Mouse (Mus musculus): ENCODE data around the gene Snip1. TPM values are rescaled to one million over a fixed set of nuclear protein-coding genes. Genes with fewer than 3 reads are reported as not detected.

Gene Snip1
- polyA plus RNA-seq, 1 experiment from 2014 or later, result 33.4 TPM

- H3K9me3 ChIP-seq (replicated peaks), result no peaks in the 10 kb centered on the region
- ATAC-seq (ENCODE audit: low FRiP score), result no peak
- peaks cover 17% of the 10 kb centered on the region for H3K4me1 ChIP-seq
- H3K9ac ChIP-seq, result no peak overlapping the region
- peaks cover under 1% of the 10 kb centered on the region; the same call in 1 of the 2 replicates for H3K36me3 ChIP-seq
- no peak overlapping the region for H3K4me2 ChIP-seq (replicated peaks)
- WGBS, result 82% methylated on average over 8 of the region's 8 CpGs
- H3K27me3 ChIP-seq, result peaks cover 8% of the 10 kb centered on the region
- H3K4me3 ChIP-seq, result no peak overlapping the region
- no peak overlapping the region for H3K27ac ChIP-seq
Measured at GRCm38 (mm10) chr4:125063829-125064228, 2.6 kb upstream of the Snip1 start.

GRCm38 (mm10) chr4:125065517-125066307 lies 760 bp upstream of the Snip1 start, which contains the start of gene Dnali1:
TSS of gene Dnali1 (minus strand) at chr4:125065703.
- peaks cover 17% of the 10 kb centered on the region for H3K36me3 ChIP-seq
- peak within 1 kb of the TSS; percentile 86 for H3K4me2 ChIP-seq (replicated peaks)
- H3K27ac ChIP-seq, result peak within 1 kb of the TSS; percentile 67; the same call in 1 of the 2 replicates
- ATAC-seq (ENCODE audit: low FRiP score), result peak; percentile 58
- H3K27me3 ChIP-seq, result peaks cover 8% of the 10 kb centered on the region
- H3K9ac ChIP-seq, result peak within 1 kb of the TSS; percentile 96
- H3K9me3 ChIP-seq (replicated peaks), result no peaks in the 10 kb centered on the region
- H3K4me1 ChIP-seq, result peaks cover 16% of the 10 kb centered on the region
- peak within 1 kb of the TSS; percentile 99 for H3K4me3 ChIP-seq
- WGBS, result 3% methylated on average over 26 of the region's 26 CpGs

- no peak overlapping the region for H3K9ac ChIP-seq
- WGBS, result 90% methylated on average over 2 of the region's 2 CpGs
- H3K4me2 ChIP-seq (replicated peaks), result no peak overlapping the region
- H3K36me3 ChIP-seq, result peaks cover 42% of the 10 kb centered on the region
- H3K9me3 ChIP-seq (replicated peaks), result no peaks in the 10 kb centered on the region
- no peak for ATAC-seq (ENCODE audit: low FRiP score)
- no peaks in the 10 kb centered on the region for H3K4me1 ChIP-seq
- H3K27ac ChIP-seq, result no peak overlapping the region
- no peak overlapping the region for H3K4me3 ChIP-seq
- H3K27me3 ChIP-seq, result no peaks in the 10 kb centered on the region
Measured at GRCm38 (mm10) chr4:125077700-125078099, 11.2 kb downstream of the Snip1 start.

GRCm38 (mm10) chr4:125078698-125079097 lies 12.2 kb downstream of the Snip1 start:
- Histone ChIP-seq H3K4me3 (no peak overlapping the region), H3K27me3 (no peaks in the 10 kb centered on the region), H3K36me3 (peaks cover 32% of the 10 kb centered on the region), H3K27ac (no peak overlapping the region), H3K4me2 (replicated peaks) (no peak overlapping the region), H3K9me3 (replicated peaks) (no peaks in the 10 kb centered on the region), H3K9ac (no peak overlapping the region), H3K4me1 (no peaks in the 10 kb centered on the region)
- 95% methylated on average over 2 of the region's 2 CpGs for WGBS
- no peak for ATAC-seq (ENCODE audit: low FRiP score)

- Histone ChIP-seq H3K9ac (peak within 1 kb of the TSS; percentile 88), H3K27me3 (no peaks in the 10 kb centered on the region), H3K27ac (peak within 1 kb of the TSS; percentile 98), H3K36me3 (peaks cover 28% of the 10 kb centered on the region), H3K4me3 (peak within 1 kb of the TSS; percentile 72), H3K9me3 (replicated peaks) (no peaks in the 10 kb centered on the region), H3K4me2 (replicated peaks) (peak within 1 kb of the TSS; percentile 83), H3K4me1 (peaks cover 21% of the 10 kb centered on the region)
- ATAC-seq (ENCODE audit: low FRiP score), result peak; percentile 89
- 1% methylated on average over 61 of the region's 63 CpGs for WGBS
Measured at GRCm38 (mm10) chr4:125084403-125085345, 18.2 kb downstream of the Snip1 start, which contains the start of gene Meaf6. TSS of gene Meaf6 (plus strand) at chr4:125085134.

- peak overlapping the region; percentile 83 for H3K4me2 ChIP-seq (replicated peaks)
- H3K9ac ChIP-seq, result peak overlapping the region; percentile 88
- 1% methylated on average over 44 of the region's 45 CpGs for WGBS
- peak; percentile 95 for ATAC-seq (ENCODE audit: low FRiP score)
- peak overlapping the region; percentile 98 for H3K27ac ChIP-seq
- no peaks in the 10 kb centered on the region for H3K9me3 ChIP-seq (replicated peaks)
- peaks cover 35% of the 10 kb centered on the region for H3K36me3 ChIP-seq
- peak overlapping the region; percentile 72 for H3K4me3 ChIP-seq
- H3K27me3 ChIP-seq, result no peaks in the 10 kb centered on the region
- peaks cover 21% of the 10 kb centered on the region for H3K4me1 ChIP-seq
Measured at GRCm38 (mm10) chr4:125085346-125085841, 18.9 kb downstream of the Snip1 start.

GRCm38 (mm10) chr4:125093031-125093430 lies 26.6 kb downstream of the Snip1 start:
- Histone ChIP-seq H3K36me3 (peaks cover 54% of the 10 kb centered on the region), H3K27me3 (no peaks in the 10 kb centered on the region), H3K4me2 (replicated peaks) (no peak overlapping the region), H3K4me1 (no peaks in the 10 kb centered on the region), H3K9ac (no peak overlapping the region), H3K27ac (no peak overlapping the region), H3K9me3 (replicated peaks) (no peaks in the 10 kb centered on the region), H3K4me3 (no peak overlapping the region)
- 90% methylated on average over 5 of the region's 5 CpGs for WGBS
- ATAC-seq (ENCODE audit: low FRiP score), result no peak

- no peak for ATAC-seq (ENCODE audit: low FRiP score)
- H3K36me3 ChIP-seq, result peaks cover 24% of the 10 kb centered on the region
- H3K4me2 ChIP-seq (replicated peaks), result no peak overlapping the region
- H3K27me3 ChIP-seq, result no peaks in the 10 kb centered on the region
- no peak overlapping the region for H3K9ac ChIP-seq
- no peak overlapping the region for H3K27ac ChIP-seq
- H3K9me3 ChIP-seq (replicated peaks), result no peaks in the 10 kb centered on the region
- 97% methylated on average over 5 of the region's 5 CpGs for WGBS
- no peak overlapping the region for H3K4me3 ChIP-seq
- peaks cover 5% of the 10 kb centered on the region; the same call in 1 of the 2 replicates for H3K4me1 ChIP-seq
Measured at GRCm38 (mm10) chr4:125096066-125096465, 29.6 kb downstream of the Snip1 start.

- Histone ChIP-seq H3K27ac (no peak overlapping the region), H3K36me3 (peaks cover 14% of the 10 kb centered on the region), H3K9ac (no peak overlapping the region), H3K27me3 (no peaks in the 10 kb centered on the region), H3K4me2 (replicated peaks) (no peak overlapping the region), H3K4me3 (no peak overlapping the region), H3K9me3 (replicated peaks) (no peaks in the 10 kb centered on the region), H3K4me1 (peaks cover 5% of the 10 kb centered on the region; the same call in 1 of the 2 replicates)
- no peak for ATAC-seq (ENCODE audit: low FRiP score)
- WGBS, result 83% methylated on average over 4 of the region's 4 CpGs
Measured at GRCm38 (mm10) chr4:125097412-125097811, 30.9 kb downstream of the Snip1 start.

GRCm38 (mm10) chr4:125099458-125099857 lies 33.0 kb downstream of the Snip1 start:
- Histone ChIP-seq H3K27ac (no peak overlapping the region), H3K9ac (no peak overlapping the region), H3K9me3 (replicated peaks) (no peaks in the 10 kb centered on the region), H3K4me1 (peaks cover 5% of the 10 kb centered on the region; the same call in 1 of the 2 replicates), H3K36me3 (peaks cover 15% of the 10 kb centered on the region), H3K4me3 (no peak overlapping the region), H3K4me2 (replicated peaks) (no peak overlapping the region), H3K27me3 (no peaks in the 10 kb centered on the region)
- 10% methylated on average over 8 of the region's 8 CpGs for WGBS
- peak; percentile 52; the same call in 1 of the 2 replicates for ATAC-seq (ENCODE audit: low FRiP score)

- Histone ChIP-seq H3K4me2 (replicated peaks) (no peak overlapping the region), H3K9me3 (replicated peaks) (no peaks in the 10 kb centered on the region), H3K4me3 (no peak overlapping the region), H3K27me3 (no peaks in the 10 kb centered on the region), H3K9ac (no peak overlapping the region), H3K4me1 (peaks cover 5% of the 10 kb centered on the region; the same call in 1 of the 2 replicates), H3K27ac (no peak overlapping the region), H3K36me3 (peaks cover 28% of the 10 kb centered on the region)
- WGBS, result 76% methylated on average over 13 of the region's 13 CpGs
- ATAC-seq (ENCODE audit: low FRiP score), result no peak
Measured at GRCm38 (mm10) chr4:125101334-125101733, 34.9 kb downstream of the Snip1 start.

GRCm38 (mm10) chr4:125105354-125105753 lies 38.9 kb downstream of the Snip1 start:
- Histone ChIP-seq H3K4me2 (replicated peaks) (no peak overlapping the region), H3K27me3 (no peaks in the 10 kb centered on the region), H3K4me1 (no peaks in the 10 kb centered on the region), H3K4me3 (no peak overlapping the region), H3K27ac (no peak overlapping the region), H3K9ac (no peak overlapping the region), H3K9me3 (replicated peaks) (no peaks in the 10 kb centered on the region), H3K36me3 (peaks cover 44% of the 10 kb centered on the region)
- ATAC-seq (ENCODE audit: low FRiP score), result no peak
- 94% methylated on average over 9 of the region's 9 CpGs for WGBS

All from hindbrain, embryonic 12.5 days (tissue).